Mouse (Mus musculus): ENCODE results near the gene Sla2.
"Not testable (repeated sequence)": the region's sequence is repeated elsewhere in the genome, so short reads cannot be mapped to it uniquely, and the experiment has no call there.

The Sla2 gene

GRCm38 (mm10) chr2:156887017-156887416 is at the start of gene Sla2:
Gene Sla2, minus strand, starts transcription at chr2:156887192.
- DNase-seq (ENCODE audit: low spot score in 2 of 2): no peak

GRCm38 (mm10) chr2:156935005-156935404 is 48.0 kb upstream of the Sla2 start:
- DNase-seq (ENCODE audit: low spot score in 2 of 2): no peak

GRCm38 (mm10) chr2:156933426-156933825 is 46.4 kb upstream of the Sla2 start:
- no peak for DNase-seq (ENCODE audit: low spot score in 2 of 2)

- DNase-seq (ENCODE audit: low spot score in 2 of 2): no peak
Observed at GRCm38 (mm10) chr2:156931421-156931820, 44.4 kb upstream of the Sla2 start.

- DNase-seq (ENCODE audit: low spot score in 2 of 2): no peak
Observed at GRCm38 (mm10) chr2:156930549-156930948, 43.6 kb upstream of the Sla2 start.

- DNase-seq (ENCODE audit: low spot score in 2 of 2): no peak
Observed at GRCm38 (mm10) chr2:156929519-156930120, 42.6 kb upstream of the Sla2 start.

- no peak for DNase-seq (ENCODE audit: low spot score in 2 of 2)
Observed at GRCm38 (mm10) chr2:156928606-156929005, 41.6 kb upstream of the Sla2 start.

- DNase-seq (ENCODE audit: low spot score in 2 of 2): peak in 1 of 2 experiments; percentile 59
Observed at GRCm38 (mm10) chr2:156927663-156928062, 40.7 kb upstream of the Sla2 start.

- not testable (repeated sequence) for DNase-seq (ENCODE audit: low spot score in 2 of 2)
Observed at GRCm38 (mm10) chr2:156925611-156926010, 38.6 kb upstream of the Sla2 start.

- DNase-seq (ENCODE audit: low spot score in 2 of 2): not testable (repeated sequence)
Observed at GRCm38 (mm10) chr2:156925075-156925474, 38.1 kb upstream of the Sla2 start.

GRCm38 (mm10) chr2:156924210-156924898 is 37.4 kb upstream of the Sla2 start:
- no peak for DNase-seq (ENCODE audit: low spot score in 2 of 2)

GRCm38 (mm10) chr2:156923057-156923456 is 36.1 kb upstream of the Sla2 start:
- no peak for DNase-seq (ENCODE audit: low spot score in 2 of 2)

GRCm38 (mm10) chr2:156919796-156920195 is 32.8 kb upstream of the Sla2 start:
- DNase-seq (ENCODE audit: low spot score in 2 of 2): no peak

GRCm38 (mm10) chr2:156919191-156919590 is 32.2 kb upstream of the Sla2 start:
- not testable (repeated sequence) for DNase-seq (ENCODE audit: low spot score in 2 of 2)

GRCm38 (mm10) chr2:156918562-156918961 is 31.6 kb upstream of the Sla2 start:
- DNase-seq (ENCODE audit: low spot score in 2 of 2): no peak

- DNase-seq (ENCODE audit: low spot score in 2 of 2): no peak
Observed at GRCm38 (mm10) chr2:156916419-156917125, 29.6 kb upstream of the Sla2 start.

GRCm38 (mm10) chr2:156915559-156915958 is 28.6 kb upstream of the Sla2 start:
- no peak for DNase-seq (ENCODE audit: low spot score in 2 of 2)

- no peak for DNase-seq (ENCODE audit: low spot score in 2 of 2)
Observed at GRCm38 (mm10) chr2:156913191-156913590, 26.2 kb upstream of the Sla2 start.

GRCm38 (mm10) chr2:156905931-156906330 is 18.9 kb upstream of the Sla2 start:
- DNase-seq (ENCODE audit: low spot score in 2 of 2): not testable (repeated sequence)

GRCm38 (mm10) chr2:156904976-156905717 is 18.2 kb upstream of the Sla2 start:
- peak; percentile 70 to 90 for DNase-seq (ENCODE audit: low spot score in 2 of 2)

- DNase-seq (ENCODE audit: low spot score in 2 of 2): no peak
Observed at GRCm38 (mm10) chr2:156903367-156903766, 16.4 kb upstream of the Sla2 start.

GRCm38 (mm10) chr2:156902411-156902810 is 15.4 kb upstream of the Sla2 start:
- not testable (repeated sequence) for DNase-seq (ENCODE audit: low spot score in 2 of 2)

Measured in frontal cortex, postnatal 36 days (tissue).